In the genomic region with DNA sequence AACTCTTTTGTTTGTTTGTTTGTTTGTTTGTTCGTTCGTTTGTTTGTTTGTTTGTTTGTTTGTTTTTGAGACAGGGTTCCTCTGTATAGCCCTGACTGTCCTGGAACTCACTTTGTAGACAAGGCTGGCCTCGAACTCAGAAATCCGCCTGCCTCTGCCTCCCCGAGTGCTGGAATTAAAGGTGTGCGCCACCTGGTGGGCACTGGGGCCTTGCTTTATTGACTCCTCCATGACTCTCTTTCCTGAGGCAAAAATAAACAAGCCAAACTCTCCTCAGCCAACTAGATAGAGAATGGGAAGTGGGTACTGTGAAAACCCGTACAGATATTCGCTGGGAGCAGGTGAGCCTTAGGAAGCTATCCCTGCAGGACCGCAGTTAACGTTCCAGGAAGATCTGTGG, we compare ENCODE assay signal across 8 mouse cellular contexts.
DNase-seq lines count a peak whose midpoint lies in the region; ATAC-seq and TF ChIP-seq lines count a peak whose summit lies in the region.
"Not testable (repeated sequence)": the region's sequence is repeated elsewhere in the genome, so short reads cannot be mapped to it uniquely, and the experiment has no call there.

No protein-coding gene starts in this region.

- not testable (repeated sequence) for H3K4me1 ChIP-seq in MEL (ENCODE audit: control insufficient read depth in 1 of 2, insufficient read depth in 2 of 2, low read length in 2 of 2)
- peaks cover 18% of the 10 kb centered on the region for H3K4me1 ChIP-seq in heart, embryonic 16.5 days (ENCODE audit: control insufficient read depth, insufficient read depth, low read length)
- H3K4me1 ChIP-seq in lung, embryonic 16.5 days (replicated peaks; ENCODE audit: control insufficient read depth, insufficient read depth, low read length) = peaks cover 21% of the 10 kb centered on the region

- TF ChIP-seq EP300 in MEL (IDR thresholded peaks at IDR 0.05; ENCODE audit: low read depth in 1 of 2, low read length in 2 of 2) = not testable (repeated sequence)

- not testable (repeated sequence) for H3K4me3 ChIP-seq in MEL (ENCODE audit: control insufficient read depth in 1 of 2, insufficient read depth in 1 of 2, low read depth in 2 of 2, low read length in 2 of 2); heart, embryonic 16.5 days (ENCODE audit: low read length); left cerebral cortex, adult 2 months; lung, embryonic 16.5 days (ENCODE audit: low read length)

- not testable (repeated sequence) for H3K79me2 ChIP-seq in MEL (ENCODE audit: control insufficient read depth, insufficient read depth, low read length, poor library complexity)

- H3K4me2 ChIP-seq in heart, embryonic 16.5 days (ENCODE audit: low read depth, low read length); lung, embryonic 16.5 days (ENCODE audit: low read depth, low read length): not testable (repeated sequence)

- 90% methylated on average over 10 of the region's 10 CpGs for WGBS in heart, embryonic 16.5 days
- 87% methylated on average over 10 of the region's 10 CpGs for WGBS in lung, embryonic 16.5 days

- not testable (repeated sequence) for ATAC-seq in heart, embryonic 16.5 days (replicated peaks; ENCODE audit: extremely low read depth, insufficient read depth, low FRiP score); lung, embryonic 16.5 days (ENCODE audit: low read depth)

- H3K27ac ChIP-seq in MEL (ENCODE audit: control insufficient read depth, low read depth, low read length); left cerebral cortex, adult 2 months: not testable (repeated sequence)
- peak overlapping the region; percentile 54 for H3K27ac ChIP-seq in heart, embryonic 16.5 days (ENCODE audit: low read length)
- 0 out of 2 replicates have a peak overlapping the region, but pooled peaks have one; percentile 12 for H3K27ac ChIP-seq in lung, embryonic 16.5 days (ENCODE audit: low read length)

- peak in 2 of 3 experiments; percentile 31 to 49; a peak in 4 of 6 replicates for TF ChIP-seq CTCF in MEL (IDR thresholded peaks at IDR 0.05 in 2 of 3, conservative IDR thresholded peaks at IDR 0.05 in 1 of 3; ENCODE audit: control insufficient read depth in 1 of 3, insufficient read depth in 1 of 3, low read depth in 2 of 3, low read length in 3 of 3, poor library complexity in 1 of 3, severe bottlenecking in 1 of 3)
- peak; percentile 13 for TF ChIP-seq CTCF in left cerebral cortex, adult 2 months (IDR thresholded peaks at IDR 0.05)

- TF ChIP-seq POLR2A in MEL (IDR thresholded peaks at IDR 0.05; ENCODE audit: control insufficient read depth in 1 of 2, insufficient read depth in 1 of 2, low read depth in 1 of 2, low read length in 2 of 2, poor library complexity in 1 of 2) = not testable (repeated sequence)

- not testable (repeated sequence) for H3K36me3 ChIP-seq in MEL (ENCODE audit: control insufficient read depth in 1 of 2, insufficient read depth in 2 of 2, low read length in 2 of 2); heart, embryonic 16.5 days (ENCODE audit: control insufficient read depth, insufficient read depth); lung, embryonic 16.5 days (ENCODE audit: control insufficient read depth, insufficient read depth, low read length); splenic B cell, adult 2 months (ENCODE audit: control insufficient read depth, insufficient read depth, low read length, poor library complexity, severe bottlenecking)

- not testable (repeated sequence) for H3K9me3 ChIP-seq in MEL (replicated peaks; ENCODE audit: insufficient read depth, low read length); heart, embryonic 16.5 days (replicated peaks; ENCODE audit: control insufficient read depth, low read length); lung, embryonic 16.5 days (ENCODE audit: control insufficient read depth, low read length)

- not testable (repeated sequence) for H3K27me3 ChIP-seq in MEL (ENCODE audit: control insufficient read depth in 1 of 2, insufficient read depth in 2 of 2, low read length in 2 of 2); heart, embryonic 16.5 days (ENCODE audit: control insufficient read depth, insufficient read depth, low read length); lung, embryonic 16.5 days (ENCODE audit: control insufficient read depth, insufficient read depth, low read depth, low read length); splenic B cell, adult 2 months (ENCODE audit: control insufficient read depth, insufficient read depth, low read length, poor library complexity, severe bottlenecking)

- TF ChIP-seq RAD21 in MEL (IDR thresholded peaks at IDR 0.05; ENCODE audit: low read depth, low read length) = not testable (repeated sequence)

- intact Hi-C loops in left cerebral cortex, adult 2 months (cut with DNase I) = not testable (repeated sequence)

- H3K9ac ChIP-seq in MEL (ENCODE audit: control insufficient read depth, low read depth, low read length, poor library complexity, severe bottlenecking); heart, embryonic 16.5 days (ENCODE audit: low read length); lung, embryonic 16.5 days (ENCODE audit: low read length): not testable (repeated sequence)

- DNase-seq in B cell, adult 2 months = peak; percentile 24 to 31
- not testable (repeated sequence) for DNase-seq in MEL (ENCODE audit: low read depth, low spot score); left cerebral cortex, adult 2 months (ENCODE audit: extremely low spot score in 1 of 2, low spot score in 2 of 2)
- DNase-seq in c-Kit-positive CD71-positive TER-119-positive erythroid progenitor cells, embryonic 14.5 days (ENCODE audit: low spot score) = peak; percentile 1
- peak; percentile 39 for DNase-seq in splenic B cell, adult 2 months (ENCODE audit: low read depth, low spot score)
- DNase-seq in thymus, postnatal 25 days = peak; percentile 8

TF ChIP-seq in MEL, 35 proteins besides CTCF, POLR2A, EP300 and RAD21:
- peak; percentile 46 for TF ChIP-seq SMC3 (IDR thresholded peaks at IDR 0.05; ENCODE audit: low read depth, low read length)
